Mouse (Mus musculus) stomach, postnatal 0 days (tissue): ENCODE data around the gene Mob1b.

Source experiments
- CTCF ChIP-seq: IDR thresholded peaks from 2 replicates; pipeline ENCODE4 v1.5.1; 2016; ENCODE audit warnings: antibody characterized with exemption, low read depth, mild to moderate bottlenecking, moderate library complexity
- EP300 ChIP-seq: optimal IDR thresholded peaks from 2 replicates; pipeline ENCODE3; 2016; ENCODE audit warnings: antibody characterized with exemption

GRCm38 (mm10) chr5:88734786-88735185 lies 14.1 kb downstream of the Mob1b start:
- peak; percentile 52 for TF ChIP-seq CTCF
- TF ChIP-seq EP300 = no peak
